Mouse (Mus musculus): ENCODE data around the gene Gm20521. TPM values are rescaled to one million over a fixed set of nuclear protein-coding genes. Genes with fewer than 3 reads are reported as not detected.

Gene Gm20521
- polyA plus RNA-seq (2012; rRNA removed), result 6.8 TPM in 1 of 2 replicates, not detected in the other

DNA sequence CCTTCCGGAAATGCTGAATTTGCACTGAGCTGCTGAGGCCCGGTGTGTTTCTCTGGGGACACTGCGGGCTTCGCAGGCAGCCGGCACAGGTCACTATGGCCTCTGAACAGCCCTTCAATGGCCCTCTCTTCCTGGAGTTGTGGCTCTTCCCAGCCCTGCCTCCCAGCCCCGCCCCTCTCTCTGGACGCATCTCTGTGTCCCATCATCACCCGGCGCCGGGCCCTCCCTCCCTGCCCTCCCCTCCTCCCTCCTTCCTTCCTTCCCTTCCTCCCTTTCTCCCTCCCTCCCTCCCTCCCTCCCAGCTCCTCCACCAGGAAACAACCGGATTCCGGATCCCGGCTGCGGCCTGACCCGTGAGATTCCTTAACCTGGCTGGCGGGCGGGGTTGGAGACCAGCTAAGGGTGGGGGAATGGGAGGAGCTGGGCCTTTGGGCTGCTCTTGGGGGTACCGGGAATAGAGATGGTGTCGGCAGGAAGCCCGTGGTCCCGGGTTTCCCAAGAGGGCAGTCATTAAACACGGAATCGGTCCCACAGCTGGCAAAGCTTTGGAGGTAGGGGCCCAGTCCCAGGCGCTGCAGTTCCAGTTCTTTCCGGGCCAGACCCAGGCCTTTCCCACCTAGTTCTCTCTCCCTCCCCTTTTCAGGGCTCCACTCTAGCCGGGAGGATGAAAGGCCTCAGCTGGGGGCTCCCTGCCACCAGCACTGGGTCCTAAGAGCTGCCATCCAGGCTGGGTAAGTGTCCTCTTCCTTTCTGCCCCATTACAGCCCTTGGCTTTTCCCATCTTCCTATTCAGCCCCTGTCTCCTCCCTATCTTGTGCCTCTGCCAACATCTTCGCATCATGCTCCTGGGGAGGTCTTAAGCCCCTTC lies at the start of gene Gm20521, which contains the start of gene Bcl2l2:
Gene Gm20521, plus strand, starts transcription at position 288 of the 868 bp plus-strand sequence.
Gene Bcl2l2, plus strand, starts transcription at position 224 of the 868 bp plus-strand sequence.
- DNase-seq, result peak; percentile 73
- H3K4me1 ChIP-seq (ENCODE audit: control insufficient read depth, insufficient read depth, low read length), result peaks cover 8% of the 10 kb centered on the region; the same call in 1 of the 2 replicates
- no peak for TF ChIP-seq CTCF (IDR thresholded peaks at IDR 0.05; ENCODE audit: insufficient read depth, low read length)
- TF ChIP-seq POLR2A (IDR thresholded peaks at IDR 0.05; ENCODE audit: borderline replicate concordance, extremely low read depth, low read depth, low read length), result peak; percentile 92; the same call in 1 of the 2 replicates

DNA sequence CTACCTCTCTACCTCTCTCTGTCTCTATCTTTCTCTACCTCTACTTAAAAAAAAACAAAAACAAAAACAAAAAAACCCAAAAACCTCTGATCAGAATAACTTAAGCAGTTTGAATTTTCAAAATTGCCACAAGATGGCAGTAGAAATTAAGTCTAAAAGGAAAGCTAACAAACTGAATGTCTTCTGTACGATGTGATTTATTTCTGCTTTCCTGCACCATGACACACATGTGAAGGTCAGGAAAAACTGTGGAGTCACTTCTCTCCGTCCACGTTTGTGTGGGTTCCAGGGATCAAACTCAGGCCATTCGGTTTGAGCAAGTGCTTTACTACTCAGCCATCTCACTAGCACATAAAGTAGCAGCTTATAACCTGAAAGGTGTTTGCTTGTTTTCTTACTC lies 39.8 kb upstream of the Gm20521 start:
- TF ChIP-seq CTCF (IDR thresholded peaks at IDR 0.05; ENCODE audit: insufficient read depth, low read length) (peak; percentile 24; the same call in 1 of the 2 replicates), POLR2A (IDR thresholded peaks at IDR 0.05; ENCODE audit: borderline replicate concordance, extremely low read depth, low read depth, low read length) (no peak)
- H3K4me3 ChIP-seq (replicated peaks; ENCODE audit: extremely low read depth, low read depth, low read length), result no peak overlapping the region
- no peaks in the 10 kb centered on the region for H3K4me1 ChIP-seq (ENCODE audit: control insufficient read depth, insufficient read depth, low read length)
- no peak for DNase-seq
- 1% methylated on average over 4 of the region's 4 CpGs for WGBS

More for the DNA sequence above, at the start of gene Gm20521, which contains the start of gene Bcl2l2:
- H3K4me3 ChIP-seq (replicated peaks; ENCODE audit: extremely low read depth, low read depth, low read length), result peak within 1 kb of the TSS; percentile 86
- WGBS, result under 1% methylated on average over 27 of the region's 27 CpGs

DNA sequence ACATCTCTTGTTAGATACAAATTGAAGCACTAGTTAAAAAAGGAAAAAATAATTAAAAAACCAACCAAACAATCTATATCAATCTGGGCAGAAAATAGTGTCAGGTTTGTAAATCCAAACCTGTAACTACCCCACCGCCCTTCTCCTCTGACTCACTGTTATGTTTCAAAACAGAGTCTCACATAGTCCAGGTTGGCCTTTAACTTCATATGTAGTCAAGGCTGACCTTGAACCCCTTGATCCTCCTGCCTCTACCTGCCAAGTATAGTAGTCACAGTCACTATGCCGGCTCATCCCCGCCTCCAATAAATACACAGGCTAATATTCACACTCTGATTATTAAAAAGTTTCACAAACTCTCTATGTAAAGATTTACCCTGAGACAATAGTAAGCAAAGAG lies 27.5 kb upstream of the Gm20521 start:
- WGBS, result 99% methylated on average over 3 of the region's 3 CpGs
- no peaks in the 10 kb centered on the region for H3K4me1 ChIP-seq (ENCODE audit: control insufficient read depth, insufficient read depth, low read length)
- no peak for TF ChIP-seq CTCF (IDR thresholded peaks at IDR 0.05; ENCODE audit: insufficient read depth, low read length)
- no peak for TF ChIP-seq POLR2A (IDR thresholded peaks at IDR 0.05; ENCODE audit: borderline replicate concordance, extremely low read depth, low read depth, low read length)
- no peak for DNase-seq
- H3K4me3 ChIP-seq (replicated peaks; ENCODE audit: extremely low read depth, low read depth, low read length), result no peak overlapping the region

DNA sequence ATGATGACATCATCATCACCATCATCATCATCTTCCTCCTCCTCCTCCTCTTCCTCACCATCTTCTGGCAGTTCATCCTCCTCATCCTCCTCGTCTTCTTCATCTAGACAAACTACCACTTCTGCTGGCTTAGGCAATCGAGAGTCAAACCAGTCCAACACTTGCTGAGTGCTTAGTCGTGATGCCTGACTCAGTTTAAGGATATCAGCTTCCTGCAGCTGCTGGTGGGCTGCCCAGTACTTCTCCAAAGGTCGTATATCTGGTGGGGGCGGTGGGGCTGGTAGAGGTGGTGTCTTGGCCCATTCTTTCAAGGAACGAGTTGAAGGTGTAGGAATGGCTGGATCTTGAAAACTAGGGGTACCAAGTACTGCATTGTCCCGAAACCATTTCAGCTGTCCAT lies 26.5 kb upstream of the Gm20521 start:
- no peaks in the 10 kb centered on the region for H3K4me1 ChIP-seq (ENCODE audit: control insufficient read depth, insufficient read depth, low read length)
- no peak overlapping the region for H3K4me3 ChIP-seq (replicated peaks; ENCODE audit: extremely low read depth, low read depth, low read length)
- no peak for TF ChIP-seq POLR2A (IDR thresholded peaks at IDR 0.05; ENCODE audit: borderline replicate concordance, extremely low read depth, low read depth, low read length)
- TF ChIP-seq CTCF (IDR thresholded peaks at IDR 0.05; ENCODE audit: insufficient read depth, low read length), result no peak
- no peak for DNase-seq
- WGBS, result 82% methylated on average over 7 of the region's 7 CpGs

DNA sequence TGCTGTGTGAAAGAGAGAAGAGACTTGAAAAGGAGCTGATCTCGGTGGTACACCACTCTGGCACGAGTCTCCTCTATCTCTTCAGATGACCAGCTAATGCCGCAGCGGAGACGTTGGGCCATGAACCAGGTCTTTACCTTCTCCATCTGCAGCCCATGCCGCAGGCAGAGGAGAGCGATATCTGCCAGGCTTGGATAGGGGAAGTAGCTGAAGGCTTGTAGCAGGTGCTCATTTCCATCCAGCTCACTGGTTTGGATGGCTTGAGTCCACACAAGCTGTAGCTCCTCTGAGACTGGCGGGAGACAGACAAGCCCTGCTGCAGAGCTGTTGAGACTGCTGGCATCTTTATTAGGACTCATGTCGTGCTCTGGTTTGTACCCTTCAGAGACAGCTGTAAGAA lies 25.4 kb upstream of the Gm20521 start:
- DNase-seq, result no peak
- no peaks in the 10 kb centered on the region for H3K4me1 ChIP-seq (ENCODE audit: control insufficient read depth, insufficient read depth, low read length)
- whole genome bisulfite sequencing, result 88% methylated on average over 9 of the region's 9 CpGs
- TF ChIP-seq CTCF (IDR thresholded peaks at IDR 0.05; ENCODE audit: insufficient read depth, low read length), result no peak
- no peak for TF ChIP-seq POLR2A (IDR thresholded peaks at IDR 0.05; ENCODE audit: borderline replicate concordance, extremely low read depth, low read depth, low read length)
- no peak overlapping the region for H3K4me3 ChIP-seq (replicated peaks; ENCODE audit: extremely low read depth, low read depth, low read length)

DNA sequence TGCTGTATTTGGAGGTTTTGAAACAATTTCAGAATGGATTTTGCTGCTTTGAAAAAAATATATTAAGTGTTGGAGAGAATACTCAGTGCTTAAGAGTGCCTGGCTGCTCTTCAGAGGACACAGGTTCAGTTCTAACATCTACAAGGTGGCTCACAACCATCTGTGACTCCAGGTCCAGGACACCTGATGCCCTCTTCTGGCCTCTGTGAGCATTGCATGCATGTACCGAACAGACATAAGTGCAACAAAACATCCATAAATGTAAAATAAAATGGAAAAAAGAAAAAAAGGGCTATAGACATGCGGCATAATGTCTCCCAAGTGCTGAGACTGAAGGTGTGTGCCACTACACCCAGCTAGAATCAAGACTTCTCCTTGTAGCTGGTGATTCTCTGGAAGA lies 22.7 kb upstream of the Gm20521 start:
- peak; percentile 63 for DNase-seq
- H3K4me1 ChIP-seq (ENCODE audit: control insufficient read depth, insufficient read depth, low read length), result no peaks in the 10 kb centered on the region; the same call in 1 of the 2 replicates

DNA sequence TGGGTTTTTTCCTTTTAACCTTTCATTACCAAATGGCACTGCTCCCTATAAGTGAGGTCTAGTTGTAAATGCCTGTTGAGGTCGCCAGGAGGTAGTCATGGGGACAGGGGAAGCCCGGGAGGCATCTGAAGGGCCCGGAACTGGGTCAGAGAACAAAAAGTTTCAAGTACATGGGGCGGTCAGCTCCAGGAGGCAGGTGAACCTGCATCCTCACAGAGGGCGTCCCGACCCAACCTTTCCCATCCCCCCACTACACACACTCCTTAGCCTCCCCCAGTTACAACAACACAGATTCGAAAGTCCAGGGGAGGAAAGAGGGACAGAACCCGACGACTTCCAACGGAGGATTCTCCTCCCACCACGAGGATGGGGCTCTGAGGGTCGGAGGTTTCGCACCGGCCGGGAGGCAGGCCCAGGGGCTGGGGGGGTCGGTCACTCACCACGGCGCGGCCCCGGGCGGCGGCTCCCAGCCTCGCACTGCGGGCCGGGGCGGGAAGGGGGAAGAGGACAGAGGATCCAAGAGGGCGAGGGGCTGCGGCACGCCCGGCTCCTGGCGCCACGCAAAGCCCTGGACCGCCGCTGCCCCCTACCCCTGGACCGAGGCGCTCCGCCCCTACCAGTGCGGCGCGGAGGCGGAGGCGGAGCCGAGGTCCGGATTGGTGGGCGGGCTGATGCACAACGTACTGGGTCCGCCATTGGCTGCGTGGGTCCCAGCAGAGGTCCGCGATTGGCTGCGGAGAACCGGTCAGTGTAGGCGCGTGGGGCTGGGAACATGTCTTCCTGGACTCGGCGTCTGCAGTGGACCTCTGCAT lies 19.5 kb upstream of the Gm20521 start:
- H3K4me3 ChIP-seq (replicated peaks; ENCODE audit: extremely low read depth, low read depth, low read length), result peak overlapping the region; percentile 83
- no peaks in the 10 kb centered on the region; the same call in 1 of the 2 replicates for H3K4me1 ChIP-seq (ENCODE audit: control insufficient read depth, insufficient read depth, low read length)
- peak; percentile 74; the same call in 1 of the 2 replicates for TF ChIP-seq POLR2A (IDR thresholded peaks at IDR 0.05; ENCODE audit: borderline replicate concordance, extremely low read depth, low read depth, low read length)
- TF ChIP-seq CTCF (IDR thresholded peaks at IDR 0.05; ENCODE audit: insufficient read depth, low read length), result no peak
- WGBS, result under 1% methylated on average over 56 of the region's 56 CpGs
- peak; percentile 88 for DNase-seq

More for the DNA sequence above, 22.7 kb upstream of the Gm20521 start:
- H3K4me3 ChIP-seq (replicated peaks; ENCODE audit: extremely low read depth, low read depth, low read length), result no peak overlapping the region
- peak; percentile 85 for TF ChIP-seq CTCF (IDR thresholded peaks at IDR 0.05; ENCODE audit: insufficient read depth, low read length)
- TF ChIP-seq POLR2A (IDR thresholded peaks at IDR 0.05; ENCODE audit: borderline replicate concordance, extremely low read depth, low read depth, low read length), result no peak
- WGBS, result 41% methylated on average over 2 of the region's 2 CpGs

DNA sequence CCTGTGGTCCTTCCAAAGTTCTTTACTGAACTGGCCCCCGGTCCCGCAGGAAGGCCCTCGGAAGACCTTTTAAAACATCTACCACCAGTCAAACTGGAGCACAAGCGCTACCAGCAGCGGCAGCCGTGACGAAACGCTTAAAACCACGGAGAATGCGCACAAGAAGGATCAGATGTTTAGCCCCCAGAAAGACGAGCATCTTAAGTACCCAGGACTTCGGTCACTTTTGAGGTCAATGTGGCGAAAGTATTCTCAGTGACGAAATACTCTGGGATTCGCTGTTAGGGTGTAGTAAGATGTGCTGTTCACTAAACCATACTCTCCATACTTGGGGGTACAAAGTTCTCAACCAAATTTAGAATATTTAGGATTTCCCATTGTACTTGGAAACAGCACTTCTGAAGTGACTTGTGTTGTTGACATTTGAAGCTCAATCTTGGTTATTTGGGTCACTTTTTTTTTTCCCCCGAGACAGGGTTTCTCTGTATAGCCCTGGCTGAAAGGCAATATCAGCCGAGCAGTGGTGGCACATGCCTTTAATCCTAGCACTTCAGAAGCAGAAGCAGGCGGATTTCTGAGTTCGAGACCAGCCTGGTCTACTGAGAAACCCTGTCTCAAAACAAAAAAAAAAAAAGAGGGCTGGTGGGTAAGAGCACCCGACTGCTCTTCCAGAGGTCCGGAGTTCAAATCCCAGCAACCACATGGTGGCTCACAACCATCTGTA lies 18.8 kb upstream of the Gm20521 start:
- TF ChIP-seq CTCF (IDR thresholded peaks at IDR 0.05; ENCODE audit: insufficient read depth, low read length), result no peak
- no peak for TF ChIP-seq POLR2A (IDR thresholded peaks at IDR 0.05; ENCODE audit: borderline replicate concordance, extremely low read depth, low read depth, low read length)
- Histone ChIP-seq H3K4me1 (ENCODE audit: control insufficient read depth, insufficient read depth, low read length) (no peaks in the 10 kb centered on the region; the same call in 1 of the 2 replicates), H3K4me3 (replicated peaks; ENCODE audit: extremely low read depth, low read depth, low read length) (peak overlapping the region; percentile 83)
- WGBS, result 13% methylated on average over 21 of the region's 21 CpGs
- DNase-seq, result no peak

All from lung, adult 2 months (tissue).